Mouse (Mus musculus): ENCODE measurements around the gene Gm3453. TPM values are rescaled to one million over a fixed set of nuclear protein-coding genes. Genes with fewer than 3 reads are reported as not detected.

The Gm3453 gene
- polyA plus RNA-seq (2012; rRNA removed): not detected in 2 replicates

GRCm38 (mm10) chr14:5979037-5979436 lies at the start of gene Gm3453:
Gm3453 (minus strand) TSS chr14:5979137.

DNA sequence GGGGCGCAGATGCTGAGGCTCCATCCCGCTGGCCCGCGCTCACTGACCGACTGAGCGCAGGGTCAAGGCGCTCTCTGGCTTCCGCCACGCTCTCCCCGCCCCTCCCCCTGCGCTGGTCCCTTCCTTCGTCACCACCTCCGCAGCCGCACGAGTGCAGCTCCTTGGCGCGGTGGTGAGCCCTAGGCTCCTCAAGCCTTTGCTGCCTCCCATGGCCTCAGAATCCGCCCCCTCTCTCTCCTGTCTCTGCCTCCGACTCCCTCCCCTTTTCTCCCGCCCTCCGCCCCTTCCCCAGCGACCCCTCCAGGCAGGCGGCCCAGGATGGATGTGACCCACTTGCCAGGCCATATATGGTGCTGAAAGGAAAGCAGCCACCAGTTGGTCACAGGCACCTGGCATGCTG lies 17.3 kb downstream of the Gm3453 start, which contains the start of gene Gm3248:
Gene Gm3248 (minus strand): TSS at position 111 of the 400 bp plus-strand sequence.

Other genes starting within 250 kb of the Gm3453 start
- gene Gm3373, start 237.6 kb downstream of the Gm3453 start, polyA plus RNA-seq (2012; rRNA removed): 0.06 TPM in 1 of 2 replicates, not detected in the other
- 0.03 TPM in 1 of 2 replicates, not detected in the other for gene Gm3383, start 171.2 kb downstream of the Gm3453 start, polyA plus RNA-seq (2012; rRNA removed)
- not detected in 2 replicates for gene Gm3424, start 148.8 kb downstream of the Gm3453 start, polyA plus RNA-seq (2012; rRNA removed)
- not detected in 2 replicates for gene Gm8237, start 98.8 kb downstream of the Gm3453 start, polyA plus RNA-seq (2012; rRNA removed)
- not detected in 2 replicates for gene Gm3248, start 17.4 kb downstream of the Gm3453 start, polyA plus RNA-seq (2012; rRNA removed)
- not detected in 2 replicates for gene Gm6337, start 79.1 kb upstream of the Gm3453 start, polyA plus RNA-seq (2012; rRNA removed)
- gene Gm8206, start 114.8 kb upstream of the Gm3453 start, polyA plus RNA-seq (2012; rRNA removed): 0.06 TPM in 1 of 2 replicates, not detected in the other
- 0.10 TPM in 1 of 2 replicates, not detected in the other for gene Gm3468, start 129.5 kb upstream of the Gm3453 start, polyA plus RNA-seq (2012; rRNA removed)
- not detected in 2 replicates for gene Gm3476, start 146.7 kb upstream of the Gm3453 start, polyA plus RNA-seq (2012; rRNA removed)
- not detected in 2 replicates for gene Gm21560, start 240.2 kb upstream of the Gm3453 start, polyA plus RNA-seq (2012; rRNA removed)

Measured in stomach, adult 2 months (tissue).